Mouse (Mus musculus): ENCODE data around the gene Susd3. TPM values are rescaled to one million over a fixed set of nuclear protein-coding genes. Genes with fewer than 3 reads are reported as not detected.
A peak's percentile ranks its signal among the peaks of the same experiment; 100 is the strongest.

The Susd3 gene
- total RNA-seq, 2 experiments from 2014 or later, result 1.9 to 2.2 TPM

DNA sequence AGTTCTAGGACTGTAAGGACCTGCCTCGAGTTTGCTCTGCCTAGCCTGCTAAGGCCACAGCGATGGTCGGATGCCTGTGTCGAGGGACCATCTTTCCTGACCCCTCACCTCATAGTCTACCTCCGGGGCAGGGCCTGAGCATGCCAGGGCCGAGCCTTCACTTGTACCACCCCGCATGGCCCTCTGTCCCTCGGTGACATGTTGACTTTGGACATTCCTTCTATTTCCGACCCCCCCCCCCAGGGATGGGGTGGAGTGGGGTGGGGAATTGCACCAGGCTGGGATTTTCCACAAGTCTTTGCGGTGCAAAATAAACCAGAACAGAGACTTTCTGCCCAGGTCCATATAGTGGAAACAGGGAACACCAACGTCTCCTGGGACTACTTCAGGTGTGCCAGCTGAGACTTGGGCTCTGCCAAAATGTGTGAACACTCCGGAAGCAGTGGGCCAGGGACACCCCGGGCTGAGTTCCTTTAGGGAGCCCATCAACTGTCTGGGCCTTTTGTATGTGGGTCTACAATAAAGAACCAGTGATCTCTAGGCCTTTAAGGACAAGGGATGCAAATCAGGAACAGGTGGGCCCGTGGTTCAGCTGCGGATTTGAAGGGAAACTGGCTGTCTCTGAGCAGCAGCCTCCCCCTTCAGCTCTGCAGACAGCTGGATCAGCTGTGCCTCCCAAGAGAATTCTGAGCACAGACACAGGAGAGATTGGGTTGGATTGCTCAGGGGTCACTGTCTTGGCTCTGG lies 60.1 kb downstream of the Susd3 start:
- no peak for DNase-seq (ENCODE audit: low spot score in 2 of 2)

DNA sequence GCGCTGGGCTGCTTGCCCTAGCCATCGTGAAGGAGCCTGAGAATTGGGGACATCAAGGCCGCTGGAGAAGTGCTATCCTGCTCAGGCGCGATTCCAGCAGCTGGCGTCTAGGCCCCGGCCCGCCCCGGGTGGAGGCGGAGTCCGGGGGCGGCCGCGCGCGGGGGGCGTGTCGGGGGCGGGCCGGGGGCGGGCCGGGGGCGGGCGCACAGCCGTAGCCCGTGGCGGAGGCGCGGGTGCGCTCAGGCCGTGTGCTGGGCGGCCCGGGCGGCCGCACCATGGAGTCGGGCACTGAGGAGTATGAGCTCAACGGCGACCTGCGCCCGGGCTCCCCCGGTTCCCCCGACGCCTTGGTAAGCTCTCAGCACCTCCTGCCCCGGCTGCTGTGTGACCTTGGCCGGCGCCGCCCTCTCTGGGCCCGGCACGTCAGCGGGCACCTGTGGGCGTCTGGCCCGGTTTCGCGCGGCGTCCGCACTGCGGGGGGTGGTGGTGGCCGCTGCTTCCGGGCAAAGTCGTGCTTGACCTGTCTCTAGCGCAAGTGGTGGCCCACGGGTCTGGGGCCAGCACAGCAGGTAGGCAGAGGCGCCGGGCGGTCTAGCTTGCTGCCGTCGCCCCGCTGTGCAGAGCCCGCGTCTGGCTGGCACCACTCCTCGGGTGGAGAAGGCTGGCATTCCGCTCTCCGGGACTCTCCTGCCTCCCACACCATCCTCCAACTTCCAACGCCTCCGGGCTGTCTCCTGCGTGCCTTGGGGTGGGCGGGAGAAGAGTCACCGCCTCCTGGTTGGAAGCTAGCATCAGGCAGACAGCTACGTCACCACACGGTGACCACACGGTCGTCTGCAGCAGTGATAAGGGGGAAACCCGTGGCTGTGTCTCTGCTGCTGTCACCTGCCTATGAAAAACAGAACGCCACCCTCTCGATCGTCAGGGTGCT lies 61.0 kb downstream of the Susd3 start, which contains the start of gene Ninj1:
Gene Ninj1 (plus strand): TSS at position 198 of the 931 bp plus-strand sequence.
- peak; percentile 67 to 72 for DNase-seq (ENCODE audit: low spot score in 2 of 2)

DNA sequence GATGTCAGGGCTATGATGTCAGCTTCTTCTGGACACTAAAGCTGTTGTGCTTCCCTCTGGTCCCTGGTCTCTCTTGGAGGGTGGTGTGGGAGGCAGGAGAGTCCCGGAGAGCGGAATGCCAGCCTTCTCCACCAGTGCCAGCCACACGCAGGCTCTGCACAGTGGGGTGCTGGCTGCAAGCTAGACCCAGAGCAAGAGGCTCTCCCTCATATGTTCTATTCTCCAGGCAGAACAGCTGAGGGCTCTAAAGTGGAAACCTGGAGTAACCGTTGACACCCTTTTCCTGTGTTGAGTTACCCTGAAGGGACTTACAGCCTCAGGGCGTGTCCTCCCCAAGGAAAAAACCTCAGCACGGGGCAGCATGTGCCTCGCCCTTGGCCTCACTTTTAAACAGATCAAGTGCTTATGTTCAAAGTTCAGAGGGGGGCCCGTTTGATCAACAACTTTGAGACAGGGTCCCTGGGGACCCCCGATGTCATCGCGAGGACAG lies 61.7 kb downstream of the Susd3 start:
- DNase-seq (ENCODE audit: low spot score in 2 of 2), result no peak

DNA sequence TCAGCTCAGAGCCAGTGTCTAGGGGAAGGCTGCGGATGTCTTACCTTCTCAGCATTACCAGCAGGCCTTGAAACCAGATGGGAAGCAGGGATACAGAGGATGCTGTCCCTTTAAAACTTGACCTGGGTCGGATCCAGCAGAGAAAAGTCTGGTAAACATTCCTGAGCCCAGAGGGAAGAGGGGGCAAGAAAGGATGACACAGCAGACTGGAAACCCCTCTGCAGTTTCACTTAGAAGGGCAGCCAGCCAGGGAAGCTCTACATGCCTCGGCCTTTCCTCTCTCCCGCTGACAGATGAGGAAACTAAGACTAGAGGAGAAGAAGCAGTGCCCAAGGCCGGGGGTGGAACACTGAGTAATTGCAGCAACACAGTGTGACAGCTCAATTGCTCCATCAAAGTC lies 64.9 kb downstream of the Susd3 start:
- DNase-seq (ENCODE audit: low spot score in 2 of 2), result no peak

DNA sequence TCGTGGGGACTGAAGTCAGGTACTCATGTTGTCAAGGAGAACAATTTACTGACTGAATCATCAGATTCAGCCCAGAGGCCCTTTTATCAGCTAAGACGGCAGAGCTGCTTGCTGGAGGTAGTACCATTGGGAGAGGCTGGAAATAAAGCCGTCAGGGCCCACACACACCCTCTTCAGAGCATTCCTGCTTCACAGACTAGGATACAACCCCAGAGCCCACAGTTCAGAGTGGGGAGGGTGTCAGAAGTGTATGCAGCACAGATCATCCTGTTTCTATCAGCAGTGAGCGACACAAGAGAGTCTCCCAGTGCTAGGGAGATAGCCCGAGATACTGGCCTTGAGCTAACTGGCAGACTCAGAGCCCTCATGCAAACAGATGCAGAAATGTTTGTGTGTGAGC lies 65.3 kb downstream of the Susd3 start:
- no peak for DNase-seq (ENCODE audit: low spot score in 2 of 2)

DNA sequence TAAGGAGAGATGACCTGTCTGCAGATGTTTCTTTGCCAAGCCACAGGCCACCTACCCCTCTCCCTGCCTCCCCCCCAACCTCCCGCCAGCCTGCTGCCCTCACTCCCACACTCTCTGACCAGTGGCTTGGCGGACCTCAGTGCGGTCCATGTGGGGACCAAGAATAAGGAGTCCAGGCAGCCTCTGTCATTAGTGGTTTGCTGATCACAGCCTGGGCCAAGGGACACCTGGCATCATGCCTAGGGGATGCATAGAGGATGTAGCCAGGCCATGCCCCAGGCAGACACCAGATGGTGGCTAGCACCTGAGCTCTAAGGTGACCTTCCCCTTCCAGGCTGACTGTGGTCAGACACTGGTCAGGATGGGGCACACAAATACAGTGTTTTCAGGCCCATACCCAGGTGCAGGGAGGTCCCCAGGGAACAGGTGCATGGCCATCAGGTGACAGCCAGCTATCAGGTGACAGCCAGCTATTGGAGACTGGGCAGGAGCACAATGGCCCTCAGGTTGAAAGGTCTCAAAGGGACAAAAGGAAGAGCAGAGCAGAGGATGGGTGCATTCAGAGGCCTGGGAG lies 67.0 kb downstream of the Susd3 start:
- DNase-seq (ENCODE audit: low spot score in 2 of 2), result no peak

DNA sequence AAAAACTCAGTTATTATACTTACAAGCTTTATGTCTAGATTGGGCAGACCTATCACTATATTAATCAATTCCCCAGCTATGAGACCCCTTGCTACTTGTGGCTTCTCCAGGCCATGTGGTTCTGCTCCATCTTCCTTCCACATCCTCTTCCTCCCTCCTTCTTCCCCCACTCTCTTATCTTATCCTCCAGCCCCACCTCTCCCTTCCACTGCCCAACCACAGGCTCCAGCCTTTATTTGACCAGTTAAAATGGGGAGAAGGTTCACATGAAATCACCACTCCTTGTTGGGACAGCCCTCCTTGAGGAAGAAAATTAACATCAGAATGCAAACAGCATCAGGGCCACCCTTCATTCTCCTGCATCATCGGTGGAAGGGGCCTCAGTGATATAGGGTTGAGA lies 67.8 kb downstream of the Susd3 start:
- no peak for DNase-seq (ENCODE audit: low spot score in 2 of 2)

Other genes starting within 250 kb of the Susd3 start
- 100 to 1,000 TPM; 100 to 103 TPM for gene Wnk2, start 100.7 kb downstream of the Susd3 start, total RNA-seq (2021)
- 10 to 100 TPM; 19.5 to 19.9 TPM for gene Ninj1, start 61.2 kb downstream of the Susd3 start, total RNA-seq (2021)
- gene Card19, start 32.7 kb downstream of the Susd3 start, total RNA-seq (2021), result 10 to 100 TPM; 11.8 to 13.0 TPM
- 1 to 10 TPM; 6.1 to 6.5 TPM for gene Fgd3, start 71.6 kb upstream of the Susd3 start, total RNA-seq (2021)
- gene Bicd2, start 92.9 kb upstream of the Susd3 start, total RNA-seq (2021), result 10 to 100 TPM; 53.4 to 54.2 TPM
- gene Ippk, start 172.5 kb upstream of the Susd3 start, total RNA-seq (2021), result 10 to 100 TPM; 33.5 to 37.1 TPM
- 1 to 10 TPM; 1.4 to 1.5 TPM for gene Tes3-ps, start 244.6 kb upstream of the Susd3 start, total RNA-seq (2021)